In genomic region chr17:33566182-33566581, GRCm38 (mm10) we compare ENCODE assay signal across 18 mouse cellular contexts. TPM values are rescaled to one million over a fixed set of nuclear protein-coding genes. Genes with fewer than 3 reads are reported as not detected.
DNase-seq lines count a peak whose midpoint lies in the region; ATAC-seq and TF ChIP-seq lines count a peak whose summit lies in the region.
"Had no signal": no experiment of that assay in that cellular context is flagged by ENCODE, and none has a peak within 500 bp of the region (broad histone marks: within the 10 kb centered on the region; RNA-seq: fewer than 3 reads in every experiment).

No protein-coding gene starts in this region.

- no peaks in the 10 kb centered on the region for H3K36me3 ChIP-seq in lung, postnatal 0 days (ENCODE audit: insufficient read depth, low read length)
- no peaks in the 10 kb centered on the region for H3K36me3 ChIP-seq in liver, postnatal 0 days (replicated peaks; ENCODE audit: insufficient read depth, low read length)
- no peaks in the 10 kb centered on the region for H3K36me3 ChIP-seq in forebrain, embryonic 11.5 days (ENCODE audit: control insufficient read depth, insufficient read depth, low read length)
- H3K36me3 ChIP-seq: forebrain, embryonic 10.5 days; G1E; heart, embryonic 13.5 days; limb, embryonic 15.5 days; midbrain, embryonic 12.5 days had no signal

- TF ChIP-seq CTCF in lung, postnatal 0 days (IDR thresholded peaks at IDR 0.05), result no peak
- no peak for TF ChIP-seq CTCF in liver, postnatal 0 days (IDR thresholded peaks at IDR 0.05; ENCODE audit: low read depth)

- TF ChIP-seq EP300 in lung, postnatal 0 days (IDR thresholded peaks at IDR 0.05), result no peak
- TF ChIP-seq EP300 in liver, postnatal 0 days (IDR thresholded peaks at IDR 0.05; ENCODE audit: low read depth), result no peak

- peak; percentile 41 to 43 for DNase-seq in lung, postnatal 4 days
- no peak for DNase-seq in lung, postnatal 0 days (ENCODE audit: low spot score)
- no peak for DNase-seq in liver, postnatal 0 days
- DNase-seq in forebrain, embryonic 11.5 days (ENCODE audit: low spot score), result no peak
- DNase-seq in cerebellum, adult 8-10 months, result no peak
- no peak for DNase-seq in cerebellum, postnatal 10 days
- DNase-seq: adrenal gland, postnatal 36 days; gastrocnemius, postnatal 25 days; heart, postnatal 4 days; kidney, adult 9 months; right cerebral cortex, adult 18-20 months had no signal

- no peak; the same call in 1 of the 2 replicates for ATAC-seq in lung, postnatal 0 days
- peak; percentile 72 for ATAC-seq in granulocyte monocyte progenitor cell, adult 5-6 weeks (replicated peaks; ENCODE audit: poor library complexity, severe bottlenecking)
- ATAC-seq in liver, postnatal 0 days, result peak; percentile 44; the same call in 1 of the 2 replicates
- ATAC-seq in forebrain, embryonic 11.5 days (replicated peaks; ENCODE audit: low FRiP score), result no peak
- ATAC-seq: inflammation-experienced regulatory T-cells, adult 6 months had no signal

- H3K4me3 ChIP-seq in lung, postnatal 0 days (ENCODE audit: low read depth, low read length), result no peak overlapping the region
- no peak overlapping the region for H3K4me3 ChIP-seq in liver, postnatal 0 days (ENCODE audit: low read depth, low read length)
- H3K4me3 ChIP-seq in forebrain, embryonic 11.5 days (ENCODE audit: low read depth, low read length), result no peak overlapping the region
- H3K4me3 ChIP-seq: forebrain, embryonic 10.5 days; heart, embryonic 13.5 days; limb, embryonic 15.5 days; midbrain, embryonic 12.5 days had no signal

- WGBS in lung, postnatal 0 days, result 62% methylated on average over 2 of the region's 2 CpGs
- WGBS in liver, postnatal 0 days (ENCODE audit: insufficient replicate concordance), result 22% methylated on average over 2 of the region's 2 CpGs
- 80% methylated on average over 2 of the region's 2 CpGs for WGBS in forebrain, embryonic 11.5 days

- no peaks in the 10 kb centered on the region for H3K27me3 ChIP-seq in lung, postnatal 0 days (replicated peaks; ENCODE audit: insufficient read depth, low read length)
- no peaks in the 10 kb centered on the region for H3K27me3 ChIP-seq in liver, postnatal 0 days (ENCODE audit: insufficient read depth, low read length)
- H3K27me3 ChIP-seq in forebrain, embryonic 11.5 days (ENCODE audit: control insufficient read depth, insufficient read depth, low read length), result no peaks in the 10 kb centered on the region
- H3K27me3 ChIP-seq: heart, embryonic 13.5 days; limb, embryonic 15.5 days; midbrain, embryonic 12.5 days had no signal

- H3K9ac ChIP-seq in lung, postnatal 0 days (replicated peaks; ENCODE audit: low read depth), result no peak overlapping the region
- H3K9ac ChIP-seq in liver, postnatal 0 days (replicated peaks), result no peak overlapping the region
- H3K9ac ChIP-seq in forebrain, embryonic 11.5 days (ENCODE audit: low read length), result no peak overlapping the region
- H3K9ac ChIP-seq: heart, embryonic 13.5 days; limb, embryonic 15.5 days; midbrain, embryonic 12.5 days had no signal

- no peaks in the 10 kb centered on the region for H3K4me1 ChIP-seq in lung, postnatal 0 days (ENCODE audit: insufficient read depth, low read depth, low read length)
- peaks cover 8% of the 10 kb centered on the region; the same call in 1 of the 2 replicates for H3K4me1 ChIP-seq in liver, postnatal 0 days (ENCODE audit: insufficient read depth)
- H3K4me1 ChIP-seq in forebrain, embryonic 11.5 days (replicated peaks; ENCODE audit: control insufficient read depth, insufficient read depth, low read length), result no peaks in the 10 kb centered on the region
- H3K4me1 ChIP-seq: forebrain, embryonic 10.5 days; heart, embryonic 13.5 days; limb, embryonic 15.5 days; midbrain, embryonic 12.5 days had no signal

- H3K9me3 ChIP-seq in lung, postnatal 0 days (ENCODE audit: low read length), result no peaks in the 10 kb centered on the region
- H3K9me3 ChIP-seq in liver, postnatal 0 days (ENCODE audit: low read length), result no peaks in the 10 kb centered on the region
- no peaks in the 10 kb centered on the region for H3K9me3 ChIP-seq in forebrain, embryonic 11.5 days (ENCODE audit: control insufficient read depth, low read length)
- H3K9me3 ChIP-seq: G1E; heart, embryonic 13.5 days; limb, embryonic 15.5 days; midbrain, embryonic 12.5 days had no signal

- H3K4me2 ChIP-seq in lung, postnatal 0 days (replicated peaks; ENCODE audit: low read depth, low read length), result no peak overlapping the region
- H3K4me2 ChIP-seq in liver, postnatal 0 days (ENCODE audit: low read depth, low read length), result no peak overlapping the region
- no peak overlapping the region for H3K4me2 ChIP-seq in forebrain, embryonic 11.5 days (ENCODE audit: low read depth, low read length, severe bottlenecking)
- H3K4me2 ChIP-seq: heart, embryonic 13.5 days; limb, embryonic 15.5 days; midbrain, embryonic 12.5 days had no signal

- H3K27ac ChIP-seq in lung, postnatal 0 days (ENCODE audit: low read length), result no peak overlapping the region
- peak overlapping the region; percentile 12; the same call in 1 of the 2 replicates for H3K27ac ChIP-seq in liver, postnatal 0 days (ENCODE audit: low read depth)
- H3K27ac ChIP-seq in forebrain, embryonic 11.5 days (ENCODE audit: low read depth, low read length), result no peak overlapping the region
- H3K27ac ChIP-seq: forebrain, embryonic 10.5 days; heart, embryonic 13.5 days; limb, embryonic 15.5 days; midbrain, embryonic 12.5 days had no signal

RNA-seq across cellular contexts. Expression of gene Myo1f, which starts 10.7 kb away (rescaled TPM):
- 6.5 and 8.1 TPM in 2 replicates for polyA plus RNA-seq in lung, postnatal 0 days (2015; fragmentation: Nextera tagmentation; extraction: Ambion mirVana)
- total RNA-seq in granulocyte monocyte progenitor cell, adult 5-6 weeks (2014; fragmentation: Nextera tagmentation), result 93.6 and 116 TPM in 2 replicates
- 108 and 121 TPM in 2 replicates for total RNA-seq in granulocyte monocyte progenitor cell, adult 5-6 weeks (2017)
- polyA plus RNA-seq in liver, postnatal 0 days (2015; fragmentation: Nextera tagmentation; extraction: Ambion mirVana), result 7.1 and 9.5 TPM in 2 replicates
- 1.5 and 2.2 TPM in 2 replicates for polyA plus RNA-seq in forebrain, embryonic 11.5 days (2014; fragmentation: Nextera tagmentation; extraction: Ambion mirVana)

RNA-seq across cellular contexts. Expression of gene Adamts10, which starts 42.2 kb away (rescaled TPM):
- 79.8 and 90.6 TPM in 2 replicates for polyA plus RNA-seq in lung, postnatal 0 days (2015; fragmentation: Nextera tagmentation; extraction: Ambion mirVana)
- 36.8 and 48.4 TPM in 2 replicates for total RNA-seq in granulocyte monocyte progenitor cell, adult 5-6 weeks (2014; fragmentation: Nextera tagmentation)
- 18.3 and 19.7 TPM in 2 replicates for total RNA-seq in granulocyte monocyte progenitor cell, adult 5-6 weeks (2017)
- 3.2 and 3.5 TPM in 2 replicates for polyA plus RNA-seq in liver, postnatal 0 days (2015; fragmentation: Nextera tagmentation; extraction: Ambion mirVana)
- 51.2 and 54.7 TPM in 2 replicates for polyA plus RNA-seq in forebrain, embryonic 11.5 days (2014; fragmentation: Nextera tagmentation; extraction: Ambion mirVana)

Comparison
In these comparisons a context has a peak if more than half of its experiments do, and no peak if none do; other contexts are left out.
1. DNase-seq: peak in lung, postnatal 4 days (2 of 2); none in lung, postnatal 0 days (single experiment), liver, postnatal 0 days (single experiment), forebrain, embryonic 11.5 days (single experiment), cerebellum, adult 8-10 months (single experiment) and cerebellum, postnatal 10 days (0 of 2).
2. ATAC-seq: peak in granulocyte monocyte progenitor cell, adult 5-6 weeks (single experiment) and liver, postnatal 0 days (single experiment); none in lung, postnatal 0 days (single experiment) and forebrain, embryonic 11.5 days (single experiment).
3. RNA of gene Adamts10, which starts 42.2 kb away (polyA plus RNA-seq): 79.8 to 90.6 TPM in lung, postnatal 0 days and 51.2 to 54.7 TPM in forebrain, embryonic 11.5 days; 3.2 to 3.5 TPM in liver, postnatal 0 days; every median in the first group is over 10 times any median in the second.